Mouse (Mus musculus): ENCODE results near the gene Egfr.

Egfr gene

DNA sequence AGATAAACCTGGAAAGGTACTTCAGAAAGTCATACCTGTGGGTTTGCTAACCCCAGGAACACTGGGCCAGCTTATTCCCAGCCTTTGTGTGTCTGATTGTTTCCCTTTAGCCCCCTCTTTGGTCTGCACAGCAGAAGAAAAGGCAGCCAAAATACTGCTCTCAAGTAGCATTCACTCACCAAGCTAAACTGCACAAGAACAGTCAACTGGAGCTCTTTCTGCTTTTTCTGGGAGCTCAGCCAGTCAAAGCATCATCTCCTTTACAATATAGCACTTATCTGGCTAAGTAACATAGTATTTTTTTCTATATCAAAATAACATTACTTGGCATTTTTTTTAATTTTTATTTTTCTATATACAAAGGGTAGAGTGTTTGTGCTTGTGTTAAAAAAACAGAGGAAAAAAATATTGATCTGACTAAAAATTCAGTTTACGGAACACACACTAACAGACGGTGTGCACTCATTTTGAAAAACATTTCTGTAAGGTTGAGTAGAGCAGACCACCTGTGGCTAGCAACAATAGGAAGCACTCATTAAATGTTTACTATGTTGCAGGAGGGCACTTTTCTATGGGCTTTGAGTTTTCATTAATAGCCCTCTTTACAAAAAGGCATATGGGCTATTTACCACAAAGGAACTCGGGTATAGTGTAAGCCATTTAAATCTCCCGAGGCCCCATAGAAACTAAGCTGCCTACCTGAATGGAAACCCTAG lies 72.0 kb downstream of the Egfr start:
- DNase-seq (ENCODE audit: low read depth, low spot score): no peak

DNA sequence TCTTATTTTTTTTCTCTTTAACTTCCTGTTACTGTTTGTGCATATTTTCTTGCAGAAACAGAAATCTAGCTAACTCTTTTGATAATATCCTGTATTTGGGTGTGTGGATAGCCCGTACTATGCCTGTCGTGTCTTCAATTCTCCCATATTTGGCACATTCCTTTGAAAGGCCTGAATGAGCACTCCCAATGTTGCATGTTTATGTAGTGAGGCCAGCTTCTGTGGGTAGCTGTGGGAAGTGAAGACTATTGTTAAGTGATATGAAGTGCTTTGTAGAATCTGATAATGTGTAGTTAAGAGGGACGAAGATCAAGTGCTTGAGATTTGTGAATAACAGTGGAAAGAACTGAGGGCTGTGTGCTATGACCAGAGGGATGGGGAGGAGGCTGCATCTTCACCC lies 77.5 kb downstream of the Egfr start:
- no peak for DNase-seq (ENCODE audit: low read depth, low spot score)

DNA sequence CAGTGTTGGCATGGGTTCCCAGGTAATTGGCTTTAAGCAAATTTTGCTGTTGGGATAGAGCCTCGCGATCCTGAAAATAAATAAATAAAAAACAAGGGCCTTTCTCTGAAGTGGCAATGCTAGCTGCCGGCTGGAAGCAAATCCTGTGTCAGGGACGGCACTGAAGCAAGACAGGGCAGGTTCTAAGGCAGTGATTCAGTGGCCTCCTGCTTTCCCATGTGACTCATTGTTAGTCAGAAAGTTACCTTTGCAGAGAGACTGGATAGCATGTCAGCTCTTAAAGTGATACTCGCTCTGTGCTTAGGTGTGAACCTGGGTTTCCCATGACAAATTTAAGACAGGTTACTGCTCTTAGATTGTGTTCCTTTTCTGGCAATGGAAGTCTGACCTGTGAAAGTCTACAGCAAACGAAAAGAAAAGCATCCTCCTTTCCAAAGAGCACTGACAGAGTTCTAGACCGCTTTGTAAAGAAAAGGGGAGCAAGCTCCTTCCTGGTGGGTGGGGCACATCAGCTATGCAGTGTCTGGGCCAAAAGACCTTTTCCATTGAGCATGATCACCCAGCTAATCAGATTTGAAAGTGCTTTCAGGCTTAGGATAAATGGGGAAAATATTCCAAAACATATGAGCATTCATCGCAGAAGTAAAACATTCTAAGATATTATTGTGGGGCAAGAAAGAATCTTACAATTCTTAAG lies 78.7 kb downstream of the Egfr start:
- DNase-seq (ENCODE audit: low read depth, low spot score): peak; percentile 61

DNA sequence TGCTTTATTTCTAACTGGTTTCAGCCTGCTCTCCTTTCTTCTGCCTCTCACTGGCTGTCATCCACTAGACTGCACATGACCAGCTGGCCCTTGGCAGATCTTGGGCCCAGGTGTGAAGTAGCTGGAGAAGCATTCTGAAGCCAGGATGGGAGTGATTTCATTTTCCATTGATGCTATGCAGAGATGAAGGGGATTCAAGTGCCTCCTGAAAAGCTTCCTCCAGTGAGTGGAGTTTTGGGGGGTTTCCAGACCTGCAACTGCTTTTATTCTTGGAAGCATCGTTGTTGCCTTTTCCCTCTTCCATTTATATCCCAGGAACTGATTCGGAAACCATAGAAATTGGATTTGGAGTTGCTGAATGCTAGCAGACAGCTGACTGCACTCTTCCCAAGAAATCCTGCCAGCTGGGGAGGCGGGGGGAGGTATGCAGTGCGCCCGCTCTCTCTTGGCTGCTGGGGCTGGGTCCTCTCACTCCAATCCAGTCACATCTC lies 80.0 kb downstream of the Egfr start:
- DNase-seq (ENCODE audit: low read depth, low spot score): no peak

DNA sequence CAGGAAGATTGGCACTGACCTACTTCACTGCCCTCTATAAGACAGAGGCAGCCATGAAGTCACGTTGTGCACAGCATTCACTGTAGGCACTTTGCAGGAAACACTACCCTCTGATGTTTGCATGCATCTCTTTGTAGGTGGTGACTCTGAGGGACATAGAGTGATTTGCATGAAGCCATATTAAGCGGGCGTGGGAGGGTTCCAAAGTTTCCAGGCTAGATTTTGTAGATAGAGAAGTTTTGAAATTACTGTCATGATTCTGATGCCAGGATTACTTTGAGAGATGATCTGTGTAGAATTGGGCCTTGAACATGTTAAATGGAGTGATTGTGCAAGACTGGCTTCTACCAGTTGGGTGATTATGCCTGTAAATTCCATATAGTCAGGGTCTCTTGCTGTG lies 86.8 kb downstream of the Egfr start:
- DNase-seq (ENCODE audit: low read depth, low spot score): no peak

DNA sequence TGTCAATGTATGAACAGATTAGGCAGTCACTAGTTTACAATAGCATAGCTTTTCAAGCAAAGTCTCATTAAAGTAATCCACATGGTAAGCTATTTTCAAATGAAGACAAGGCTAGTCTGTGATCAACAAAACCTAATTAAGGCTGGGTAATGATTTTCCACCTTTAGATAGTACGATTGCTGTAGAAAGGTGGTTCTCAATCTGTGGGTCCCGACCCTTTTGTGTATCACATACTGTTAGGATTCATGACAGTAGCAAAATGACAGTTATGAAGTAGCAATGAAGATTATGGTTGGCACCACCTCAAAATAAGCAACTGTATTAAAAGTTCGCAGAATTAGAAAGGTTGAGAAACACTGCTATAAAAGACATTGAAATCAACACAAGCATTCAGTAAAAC lies 90.9 kb downstream of the Egfr start:
- no peak for DNase-seq (ENCODE audit: low read depth, low spot score)

DNA sequence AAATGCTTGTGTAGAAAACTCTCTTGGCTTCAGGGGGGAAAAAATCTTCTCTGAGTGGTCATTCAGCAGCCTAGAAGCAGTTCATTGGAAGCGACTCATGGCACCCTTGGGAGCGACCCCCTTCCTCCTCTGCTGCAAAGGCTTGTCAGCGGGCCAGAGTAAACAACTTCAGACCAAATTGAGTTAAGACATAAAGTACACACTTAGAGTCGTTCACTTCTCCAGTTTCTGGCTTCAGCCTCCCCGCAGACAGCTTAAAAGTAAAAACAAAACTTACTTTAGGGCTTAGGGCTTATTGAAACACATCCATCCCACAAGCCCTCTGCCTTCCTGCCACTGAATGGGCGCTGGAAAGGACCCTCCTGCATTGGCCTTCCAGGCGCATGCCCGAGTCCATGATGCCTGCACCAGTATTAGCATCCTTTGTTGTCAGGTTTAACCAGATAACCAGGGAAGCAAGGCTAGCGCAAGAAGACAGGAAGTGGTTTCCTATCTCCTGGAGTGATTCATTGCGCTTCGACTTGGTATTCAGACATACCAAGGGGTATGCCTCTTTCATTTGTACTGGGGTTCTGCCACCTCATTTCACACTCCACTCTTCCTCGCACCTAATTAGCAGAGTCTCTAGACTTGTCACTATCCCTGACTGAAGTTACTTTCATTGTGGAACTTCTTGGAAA lies 92.0 kb downstream of the Egfr start:
- peak; percentile 71 for DNase-seq (ENCODE audit: low read depth, low spot score)

DNA sequence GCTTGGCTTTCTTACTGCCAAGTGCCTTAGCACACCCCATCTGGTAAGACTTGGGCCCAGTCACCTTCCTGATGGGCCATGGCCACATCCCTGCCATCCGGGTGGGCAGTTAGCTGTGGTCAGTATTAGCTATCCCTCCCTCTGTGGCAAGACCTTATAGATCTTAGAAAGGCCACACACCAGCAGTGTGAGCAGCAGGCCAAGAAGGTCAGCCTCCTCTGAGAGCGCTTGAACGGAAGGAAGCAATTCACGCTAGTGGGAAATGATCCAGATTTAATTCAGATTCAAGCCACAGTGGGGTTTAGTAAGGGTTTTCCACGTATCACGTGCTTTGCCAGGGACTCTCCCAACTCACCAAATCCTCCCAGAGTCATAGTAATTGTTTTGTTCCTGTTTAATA lies 96.9 kb downstream of the Egfr start:
- DNase-seq (ENCODE audit: low read depth, low spot score): no peak

DNA sequence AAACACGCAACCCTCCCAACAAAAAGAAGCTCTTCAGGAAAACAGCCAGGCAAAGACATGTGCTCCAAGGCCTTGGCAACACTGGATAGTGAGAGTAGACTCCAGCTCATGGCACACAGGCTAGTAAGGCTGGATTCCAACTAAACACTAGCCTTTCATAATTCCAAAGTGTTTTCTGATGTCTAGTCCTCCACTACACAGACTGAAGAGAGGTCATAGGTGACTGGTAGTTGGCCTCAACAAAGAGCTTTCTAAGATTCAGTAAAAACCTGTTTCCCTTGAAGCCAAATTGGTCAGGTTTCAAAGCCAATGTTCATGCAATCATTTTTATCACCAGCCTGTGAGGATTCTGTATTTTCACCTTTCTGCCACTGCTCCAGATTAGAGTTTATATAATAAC lies 99.4 kb downstream of the Egfr start:
- no peak for DNase-seq (ENCODE audit: low read depth, low spot score)

DNA sequence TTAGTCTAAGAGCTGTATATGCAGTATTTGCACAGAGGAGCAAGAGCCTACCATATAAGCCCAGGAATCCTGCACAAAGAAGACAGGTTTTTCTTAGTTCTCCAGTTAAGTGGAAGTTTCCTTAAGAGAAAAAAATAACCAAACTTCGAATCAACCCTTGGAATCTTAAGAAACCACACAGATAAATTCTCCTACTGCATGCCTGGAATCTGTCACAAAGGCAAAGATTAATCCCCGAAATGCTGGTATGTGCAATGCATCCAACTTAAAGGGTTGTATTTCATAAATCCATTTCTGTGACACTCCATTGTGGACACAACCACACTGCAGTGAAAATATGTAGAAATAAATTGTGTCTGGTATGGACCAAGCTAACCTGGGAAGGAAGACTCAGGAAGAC lies 102.1 kb downstream of the Egfr start:
- peak; percentile 80 for DNase-seq (ENCODE audit: low read depth, low spot score)

DNA sequence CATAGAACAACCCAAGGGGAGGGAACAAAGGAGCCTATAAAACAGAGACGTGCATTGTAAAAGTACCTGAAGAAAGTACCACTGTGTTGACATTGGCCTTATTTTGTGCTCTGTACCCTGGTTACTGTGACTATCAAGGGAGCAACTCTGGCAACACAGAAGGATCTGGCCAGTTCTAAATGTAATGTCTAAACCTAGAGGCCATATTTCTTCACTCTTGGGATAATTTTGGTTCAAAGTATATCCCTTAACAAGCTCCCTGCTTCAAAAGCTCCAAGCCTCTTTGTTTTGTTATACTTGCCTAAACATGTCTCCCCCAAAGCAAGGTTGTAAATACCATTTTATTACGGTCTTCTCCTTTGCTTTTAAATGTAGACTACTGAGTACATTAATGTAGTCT lies 105.3 kb downstream of the Egfr start:
- no peak for DNase-seq (ENCODE audit: low read depth, low spot score)

DNA sequence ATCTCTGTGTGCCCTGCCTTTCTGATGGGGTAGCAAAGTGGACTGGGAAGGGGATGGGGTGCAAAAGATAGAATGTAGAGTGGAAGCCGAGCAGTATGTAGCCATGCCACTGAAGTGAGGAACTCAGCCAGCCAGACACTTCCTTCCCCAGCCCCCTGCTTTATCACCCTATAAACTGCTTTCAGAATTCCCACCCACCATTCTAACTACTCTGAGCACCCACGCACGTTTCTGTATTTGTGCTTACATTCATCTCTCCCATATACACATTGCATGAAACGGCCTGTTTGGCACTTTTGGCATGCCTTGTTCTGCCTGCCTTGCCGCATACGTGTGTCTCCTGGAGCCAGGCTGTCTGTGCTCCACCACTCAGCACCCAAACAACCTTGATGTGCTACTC lies 109.0 kb downstream of the Egfr start:
- no peak for DNase-seq (ENCODE audit: low read depth, low spot score)

DNA sequence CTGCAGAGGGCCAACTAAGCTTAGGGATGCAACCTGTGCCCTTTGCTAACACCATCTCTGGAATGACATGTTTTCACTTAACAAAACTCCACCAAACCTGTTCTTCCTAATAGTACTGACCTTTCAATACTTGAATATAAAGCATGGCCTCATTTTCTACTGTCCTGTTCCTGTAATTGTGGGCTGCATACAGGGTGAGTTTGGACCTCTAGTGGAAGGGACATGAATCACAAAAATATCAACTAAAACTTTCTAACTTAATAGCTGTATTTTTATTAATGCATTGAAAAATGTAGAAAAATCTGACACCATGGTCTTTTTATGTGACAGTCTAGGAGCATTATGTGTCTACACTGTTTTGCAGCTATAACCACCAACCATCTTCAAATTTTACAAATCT lies 111.5 kb downstream of the Egfr start:
- peak; percentile 39 for DNase-seq (ENCODE audit: low read depth, low spot score)

DNA sequence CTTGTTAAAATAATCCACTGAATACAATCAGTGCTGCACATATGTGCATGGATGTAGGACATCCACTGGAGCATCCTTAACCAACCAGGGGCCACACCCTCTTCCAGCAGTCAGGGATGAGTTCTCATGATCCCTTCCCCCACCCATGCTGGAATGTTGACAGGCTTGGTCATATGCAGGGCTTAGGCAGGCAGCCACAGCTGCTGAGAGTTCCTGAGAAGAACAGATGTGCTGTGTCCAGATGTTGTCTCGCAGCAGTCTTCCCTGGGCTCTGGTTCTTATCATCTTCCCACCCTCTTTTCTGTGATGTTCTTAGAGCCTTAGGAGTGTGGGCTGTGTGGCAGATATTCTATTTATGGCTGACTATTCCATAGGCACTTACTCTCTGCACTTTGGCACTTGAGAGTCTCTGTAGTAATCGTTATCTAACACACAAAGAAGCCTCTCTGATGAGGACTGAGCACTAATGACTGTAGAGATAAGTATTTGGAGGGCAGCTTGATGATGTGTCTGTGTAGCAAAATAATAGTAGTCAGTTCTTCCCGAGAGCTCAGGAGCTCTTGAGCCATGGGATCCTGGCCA lies 113.1 kb downstream of the Egfr start:
- DNase-seq (ENCODE audit: low read depth, low spot score): peak; percentile 67

DNA sequence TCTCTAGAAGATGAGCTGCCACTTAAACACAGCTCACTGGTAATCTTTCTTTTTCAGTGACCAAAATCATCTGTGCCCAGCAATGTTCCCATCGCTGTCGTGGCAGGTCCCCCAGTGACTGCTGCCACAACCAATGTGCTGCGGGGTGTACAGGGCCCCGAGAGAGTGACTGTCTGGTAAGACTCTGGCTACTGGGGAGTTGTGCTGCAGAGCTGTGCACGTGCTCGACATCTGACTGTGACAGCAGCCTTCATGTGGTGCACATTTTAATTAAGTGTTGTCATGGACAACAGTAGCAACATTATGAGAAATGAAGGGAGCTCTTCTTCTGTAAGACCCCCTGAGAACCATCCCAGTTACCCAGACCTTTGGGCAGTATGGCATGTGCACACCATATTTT lies 116.0 kb downstream of the Egfr start:
- no peak for DNase-seq (ENCODE audit: low read depth, low spot score)

DNA sequence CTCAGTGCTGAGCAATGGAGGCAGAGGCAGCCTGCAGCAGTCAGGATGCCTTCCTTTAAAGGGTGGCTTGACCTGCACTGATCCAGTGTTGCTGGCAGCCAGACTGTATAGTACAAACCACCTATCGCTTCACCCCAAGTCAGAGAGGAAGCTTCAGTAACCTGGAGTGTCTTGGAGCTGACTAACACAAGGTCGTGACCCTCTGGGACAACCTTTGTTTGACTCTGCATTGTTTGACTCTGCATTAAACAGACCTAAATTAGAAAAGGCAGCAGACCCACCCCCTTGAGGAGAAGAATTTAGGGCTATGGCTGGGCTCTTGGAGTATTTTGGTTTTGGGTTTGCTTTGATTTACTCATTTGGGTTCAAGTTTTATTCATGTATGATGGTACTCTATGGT lies 117.5 kb downstream of the Egfr start:
- no peak for DNase-seq (ENCODE audit: low read depth, low spot score)

DNA sequence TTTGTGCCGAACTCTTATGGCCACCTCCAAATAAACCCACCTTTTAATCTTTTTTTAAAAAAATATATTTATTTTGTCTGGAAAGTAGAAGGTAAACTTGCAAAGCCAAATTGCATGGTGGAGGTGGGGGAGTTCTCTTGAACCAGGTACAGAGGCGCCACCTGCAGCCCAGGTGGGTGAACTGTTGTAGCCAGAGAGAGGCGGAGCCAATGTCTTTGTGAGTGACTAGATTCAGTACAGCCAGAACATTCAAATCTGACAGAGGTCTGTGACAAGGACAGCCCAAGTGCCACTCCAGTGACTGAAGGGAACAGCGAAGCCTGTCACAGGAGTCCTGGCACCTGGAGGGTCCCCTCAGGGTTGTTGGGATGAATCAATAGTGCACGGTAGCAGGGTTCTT lies 119.1 kb downstream of the Egfr start:
- peak; percentile 22 for DNase-seq (ENCODE audit: low read depth, low spot score)

DNA sequence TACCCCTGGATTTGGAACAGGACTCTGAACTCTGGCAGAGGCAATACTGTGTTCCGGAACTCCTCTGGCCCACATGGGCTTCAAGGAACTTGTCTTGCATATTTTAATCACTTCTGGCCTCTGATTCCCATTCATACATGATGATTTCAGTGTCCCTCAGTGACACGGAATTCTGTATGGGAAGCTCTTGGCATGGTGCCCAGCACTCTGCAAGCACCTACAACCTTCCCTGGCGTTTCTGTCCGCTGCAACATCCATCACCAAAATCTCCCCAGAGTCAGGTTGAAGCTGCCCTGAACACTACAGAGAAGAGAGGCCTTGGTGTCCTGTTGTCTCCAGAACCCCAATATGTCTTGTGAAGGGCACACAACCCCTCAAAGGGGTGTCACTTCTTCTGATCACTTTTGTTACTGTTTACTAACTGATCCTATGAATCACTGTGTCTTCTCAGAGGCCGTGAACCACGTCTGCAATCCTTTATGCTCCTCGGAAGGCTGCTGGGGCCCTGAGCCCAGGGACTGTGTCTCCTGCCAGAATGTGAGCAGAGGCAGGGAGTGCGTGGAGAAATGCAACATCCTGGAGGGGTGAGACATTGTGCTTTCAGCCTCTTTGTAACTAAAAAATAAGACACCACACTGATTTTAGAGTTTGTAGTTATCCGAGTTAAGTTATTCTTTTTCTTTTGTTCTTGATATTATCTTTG lies 125.8 kb downstream of the Egfr start:
- no peak for DNase-seq (ENCODE audit: low read depth, low spot score)

DNA sequence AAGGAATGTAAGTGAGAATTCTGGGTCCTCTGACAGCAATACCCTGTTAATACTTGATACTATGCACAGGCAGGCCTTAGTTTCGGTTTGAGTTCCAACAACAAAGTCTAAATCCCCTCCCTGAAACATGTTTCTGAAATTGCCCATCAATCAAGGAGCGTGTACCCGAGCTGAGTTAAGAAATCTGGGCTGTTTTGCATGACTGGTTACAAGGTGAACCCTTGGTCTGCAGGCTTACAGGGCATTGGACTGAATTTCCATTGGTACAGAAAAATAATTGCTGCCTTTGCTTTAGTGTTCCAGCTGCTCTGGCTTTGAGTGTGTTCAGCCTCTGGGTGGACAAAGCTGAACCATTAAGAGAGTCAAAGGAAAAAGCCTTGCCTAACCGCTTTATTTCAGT lies 129.9 kb downstream of the Egfr start:
- DNase-seq (ENCODE audit: low read depth, low spot score): no peak

DNA sequence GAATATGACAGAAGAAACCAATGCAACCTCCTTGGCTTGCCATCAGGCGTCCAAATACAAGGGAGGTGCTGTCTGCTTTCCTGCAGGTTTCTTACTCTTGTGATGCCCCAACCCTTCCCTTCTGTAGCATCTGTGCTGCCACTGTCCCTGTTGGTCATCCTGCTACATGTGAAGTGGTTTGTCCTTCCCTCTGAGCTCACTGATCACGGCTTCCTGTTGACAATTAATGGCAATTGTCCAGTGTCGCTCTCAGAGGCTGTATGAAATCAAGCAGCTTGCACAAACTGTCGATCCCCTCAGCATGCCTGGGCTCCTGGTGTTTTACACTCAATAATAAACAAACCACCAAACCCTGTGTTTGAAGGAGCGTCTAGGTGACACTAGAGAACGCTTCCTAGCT lies 134.1 kb downstream of the Egfr start:
- DNase-seq (ENCODE audit: low read depth, low spot score): no peak

DNA sequence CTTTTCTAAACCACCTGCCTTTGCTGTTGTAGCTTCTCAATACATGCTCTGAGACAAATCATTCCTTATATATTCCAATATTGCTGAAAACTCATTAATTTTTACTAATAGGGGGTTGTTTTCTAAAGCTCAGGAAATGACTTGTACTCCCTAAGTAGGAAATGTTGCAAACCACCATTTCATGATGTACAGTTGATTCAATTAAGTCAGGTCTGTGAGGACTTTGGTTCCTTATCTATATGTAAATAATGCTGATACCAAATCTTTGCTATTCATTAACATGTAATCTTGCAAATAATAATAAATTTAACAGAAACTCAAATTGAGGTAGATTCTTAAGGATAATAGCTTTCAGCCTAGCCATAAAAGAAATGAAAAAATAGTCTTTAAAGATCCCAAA lies 136.1 kb downstream of the Egfr start:
- DNase-seq (ENCODE audit: low read depth, low spot score): no peak
